Mouse (Mus musculus): Measurements from ENCODE around the gene Fbxl18. TPM values are rescaled to one million over a fixed set of nuclear protein-coding genes. Genes with fewer than 3 reads are reported as not detected.
"Not testable (repeated sequence)": the region's sequence is repeated elsewhere in the genome, so short reads cannot be mapped to it uniquely, and the experiment has no call there.

Fbxl18 gene
- polyA plus RNA-seq, 1 experiment from 2014 or later, result 2.5 TPM

DNA sequence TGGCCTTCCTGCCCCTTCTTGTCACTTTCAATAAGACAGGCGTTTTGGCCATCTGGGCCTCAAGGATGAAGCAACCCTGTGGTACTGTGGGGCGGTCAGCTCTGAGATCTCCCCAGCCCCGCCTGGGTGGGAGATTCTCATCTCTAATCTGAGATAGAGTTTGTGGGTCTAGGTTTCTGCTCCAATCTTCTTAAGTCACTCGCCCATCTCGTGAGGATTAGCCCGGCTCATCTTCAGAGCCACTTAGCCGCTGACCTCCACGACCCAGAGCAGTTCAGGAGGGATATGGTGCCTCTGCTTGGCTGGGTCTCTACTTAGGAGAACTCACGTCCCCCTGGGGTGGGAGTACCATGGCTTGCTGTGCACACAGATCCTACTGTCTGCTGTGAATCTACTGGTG is 44.7 kb downstream of the Fbxl18 start:
- WGBS (ENCODE audit: missing documents), result 90% methylated on average over 9 of the region's 9 CpGs
- Histone ChIP-seq H3K4me3 (ENCODE audit: inconsistent target) (no peak overlapping the region), H3K36me3 (ENCODE audit: inconsistent target) (no peaks in the 10 kb centered on the region), H3K27ac (no peak overlapping the region), H3K79me2 (ENCODE audit: inconsistent target) (no peaks in the 10 kb centered on the region)

DNA sequence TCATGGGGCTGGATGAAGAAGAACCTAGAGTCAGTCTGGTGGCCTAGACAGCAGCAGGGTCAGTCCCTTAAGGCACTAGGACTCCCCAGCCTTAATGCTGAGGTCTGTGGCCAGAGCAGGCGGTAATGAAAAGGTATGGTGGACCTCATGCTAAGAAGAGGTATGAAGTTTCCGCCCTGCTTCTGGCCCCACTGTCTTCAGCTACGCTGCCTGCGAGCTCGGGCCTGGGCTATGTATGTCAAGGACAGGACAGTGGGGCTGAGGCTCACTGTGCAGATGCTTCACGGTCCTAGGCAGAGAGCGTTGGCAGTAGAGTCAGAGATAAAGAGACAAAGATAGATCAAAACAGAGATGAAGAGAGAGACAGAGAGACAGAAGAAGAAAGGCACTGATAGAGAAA is 46.3 kb downstream of the Fbxl18 start:
- Histone ChIP-seq H3K27ac (no peak overlapping the region), H3K36me3 (ENCODE audit: inconsistent target) (no peaks in the 10 kb centered on the region), H3K79me2 (ENCODE audit: inconsistent target) (no peaks in the 10 kb centered on the region), H3K4me3 (ENCODE audit: inconsistent target) (no peak overlapping the region)
- WGBS (ENCODE audit: missing documents), result 91% methylated on average over 7 of the region's 7 CpGs

GRCm38 (mm10) chr5:142848149-142848548 is 47.1 kb downstream of the Fbxl18 start:
- Histone ChIP-seq H3K79me2 (ENCODE audit: inconsistent target) (no peaks in the 10 kb centered on the region), H3K27ac (no peak overlapping the region), H3K4me3 (ENCODE audit: inconsistent target) (no peak overlapping the region), H3K36me3 (ENCODE audit: inconsistent target) (no peaks in the 10 kb centered on the region)
- WGBS (ENCODE audit: missing documents), result 85% methylated on average over 3 of the region's 3 CpGs

GRCm38 (mm10) chr5:142844467-142844866 is 50.8 kb downstream of the Fbxl18 start:
- no peaks in the 10 kb centered on the region for H3K36me3 ChIP-seq (ENCODE audit: inconsistent target)
- no peak overlapping the region for H3K27ac ChIP-seq
- H3K4me3 ChIP-seq (ENCODE audit: inconsistent target), result no peak overlapping the region
- 68% methylated on average over 8 of the region's 8 CpGs for WGBS (ENCODE audit: missing documents)
- H3K79me2 ChIP-seq (ENCODE audit: inconsistent target), result no peaks in the 10 kb centered on the region

DNA sequence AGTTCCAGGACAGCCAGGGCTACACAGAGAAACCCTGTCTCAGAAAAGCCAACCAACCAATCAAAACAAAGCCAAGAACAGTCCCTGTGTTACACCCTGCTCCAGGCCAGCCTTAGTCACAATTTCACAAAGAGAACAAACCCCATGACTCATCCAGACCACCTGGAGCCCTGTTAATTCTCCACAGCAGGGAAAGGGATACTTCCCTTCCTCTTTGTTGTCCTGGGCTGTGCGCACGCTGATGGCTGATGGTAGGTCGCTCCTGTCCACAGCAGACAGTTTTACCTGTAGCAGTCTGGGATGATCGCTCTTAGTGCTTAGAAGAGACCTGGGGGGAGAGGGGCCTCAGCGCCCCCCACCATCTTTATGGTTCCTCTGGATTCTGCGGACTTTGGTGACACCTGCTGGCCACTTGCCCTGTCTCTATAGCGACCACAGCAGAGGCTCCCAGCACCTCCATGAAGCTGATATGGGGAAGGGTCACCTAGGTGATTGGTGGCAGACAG is 53.0 kb downstream of the Fbxl18 start:
- H3K27ac ChIP-seq, result no peak overlapping the region
- 66% methylated on average over 7 of the region's 7 CpGs for WGBS (ENCODE audit: missing documents)
- no peak overlapping the region for H3K4me3 ChIP-seq (ENCODE audit: inconsistent target)
- no peaks in the 10 kb centered on the region for H3K36me3 ChIP-seq (ENCODE audit: inconsistent target)
- no peaks in the 10 kb centered on the region for H3K79me2 ChIP-seq (ENCODE audit: inconsistent target)

DNA sequence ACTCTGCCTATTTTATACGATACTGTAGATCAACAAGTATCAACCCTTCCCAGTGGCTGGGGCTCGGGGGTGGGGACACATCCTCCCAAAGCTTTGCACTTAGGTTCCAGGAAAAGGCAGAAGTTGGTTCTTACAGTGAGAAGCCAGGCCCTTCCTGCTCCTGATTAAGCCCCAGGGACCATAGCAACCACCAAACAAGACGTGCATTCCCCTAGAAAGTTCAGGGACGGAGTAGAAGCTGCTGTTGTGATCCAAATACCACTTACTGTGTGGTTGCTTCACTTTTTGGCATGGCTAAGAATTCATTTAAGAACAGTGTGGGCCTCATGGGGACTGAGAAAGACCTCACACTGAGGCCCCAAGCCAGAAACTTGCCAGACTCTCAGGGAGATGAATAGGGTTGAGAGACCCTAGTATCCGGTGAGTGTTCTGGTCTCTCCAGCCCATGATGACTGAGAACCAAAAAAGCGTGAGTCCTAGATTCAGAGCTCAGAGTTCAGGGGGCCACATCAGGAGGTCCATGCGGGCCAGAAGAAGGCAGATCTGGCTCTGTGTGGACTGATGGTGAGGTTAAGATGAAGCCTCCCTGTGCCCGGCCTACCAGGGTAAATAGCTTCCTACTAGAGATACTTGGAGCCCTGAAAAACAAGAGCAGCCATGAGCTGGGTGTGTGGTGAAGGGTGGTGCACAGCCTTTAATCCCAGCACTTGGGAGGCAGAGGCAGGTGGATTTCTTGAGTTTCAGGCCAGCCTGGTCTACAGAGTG is 53.7 kb downstream of the Fbxl18 start:
- Histone ChIP-seq H3K27ac (no peak overlapping the region), H3K4me3 (ENCODE audit: inconsistent target) (no peak overlapping the region), H3K36me3 (ENCODE audit: inconsistent target) (no peaks in the 10 kb centered on the region), H3K79me2 (ENCODE audit: inconsistent target) (no peaks in the 10 kb centered on the region)
- WGBS (ENCODE audit: missing documents), result 80% methylated on average over 8 of the region's 8 CpGs

- WGBS (ENCODE audit: missing documents), result 88% methylated on average over 1 of the region's 2 CpGs
- not testable (repeated sequence) for H3K27ac ChIP-seq; H3K79me2 ChIP-seq (ENCODE audit: inconsistent target)
These were observed 57.8 kb downstream of the Fbxl18 start for GRCm38 (mm10) chr5:142837427-142837826.

GRCm38 (mm10) chr5:142836891-142837290 is 58.3 kb downstream of the Fbxl18 start:
- Histone ChIP-seq H3K4me3 (ENCODE audit: inconsistent target) (no peak overlapping the region), H3K27ac (no peak overlapping the region), H3K36me3 (ENCODE audit: inconsistent target) (no peaks in the 10 kb centered on the region), H3K79me2 (ENCODE audit: inconsistent target) (no peaks in the 10 kb centered on the region)
- 90% methylated on average over 5 of the region's 6 CpGs for WGBS (ENCODE audit: missing documents)

More at GRCm38 (mm10) chr5:142837427-142837826, 57.8 kb downstream of the Fbxl18 start:
- H3K36me3 ChIP-seq (ENCODE audit: inconsistent target); H3K4me3 ChIP-seq (ENCODE audit: inconsistent target): not testable (repeated sequence)

DNA sequence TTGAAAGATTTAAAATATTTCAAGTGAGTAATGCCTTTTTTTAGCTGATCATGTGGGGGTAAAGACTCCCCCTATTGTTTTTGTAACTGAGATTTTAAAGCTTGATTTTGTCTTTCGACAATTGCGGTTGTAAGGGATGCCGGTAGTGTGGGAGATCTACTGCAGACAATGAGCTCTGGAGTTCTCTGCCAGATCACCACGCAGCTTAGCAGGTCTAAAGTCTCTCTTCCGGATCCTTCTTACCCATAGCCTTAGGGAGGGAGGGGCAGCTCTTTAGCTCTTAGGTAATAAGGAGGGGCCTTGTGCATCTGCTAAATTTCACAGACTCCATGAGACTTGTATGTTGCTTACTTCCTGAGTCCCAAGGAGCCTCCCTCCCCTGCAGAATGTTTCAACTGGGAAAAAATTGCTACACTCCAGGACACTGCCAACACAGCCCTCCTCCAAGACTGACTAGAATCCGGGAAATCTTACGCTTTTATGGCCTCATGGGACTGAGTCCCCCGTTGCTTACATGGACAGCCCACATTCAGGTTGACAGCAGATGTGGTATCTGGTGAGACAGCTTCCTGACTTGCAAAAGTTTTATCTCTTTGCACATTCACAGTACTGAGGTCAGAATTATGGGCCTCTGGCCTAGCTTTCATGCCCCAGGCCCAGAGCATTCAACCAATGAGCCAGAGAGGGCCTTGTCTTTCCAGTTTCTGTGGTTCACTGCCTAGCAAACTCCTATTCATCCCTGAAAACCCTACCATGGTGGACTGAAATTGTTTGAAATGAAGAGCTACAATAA is 61.4 kb downstream of the Fbxl18 start:
- 92% methylated on average over 8 of the region's 8 CpGs for WGBS (ENCODE audit: missing documents)
- Histone ChIP-seq H3K79me2 (ENCODE audit: inconsistent target) (no peaks in the 10 kb centered on the region), H3K27ac (no peak overlapping the region), H3K36me3 (ENCODE audit: inconsistent target) (no peaks in the 10 kb centered on the region), H3K4me3 (ENCODE audit: inconsistent target) (no peak overlapping the region)

DNA sequence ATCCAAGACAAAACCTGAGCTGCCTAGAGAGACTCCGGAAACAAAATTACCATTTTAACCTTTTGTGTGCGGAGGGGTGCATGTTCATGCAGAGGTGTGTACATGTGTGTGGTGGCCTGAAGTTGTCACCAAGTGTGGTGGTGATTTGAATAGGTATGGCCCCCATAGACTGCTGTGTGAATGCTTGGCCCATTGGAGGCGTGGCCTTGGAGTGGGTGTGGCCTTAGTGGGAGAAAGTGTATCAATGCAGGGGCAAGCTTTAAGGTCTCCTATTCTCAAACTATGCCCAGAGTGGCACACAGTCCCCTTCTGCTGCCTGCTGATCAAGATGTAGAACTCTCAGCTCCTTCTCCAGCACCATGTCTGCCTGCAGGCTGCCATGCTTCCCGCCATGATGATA is 69.1 kb downstream of the Fbxl18 start:
- no peak overlapping the region for H3K4me3 ChIP-seq (ENCODE audit: inconsistent target)
- H3K36me3 ChIP-seq (ENCODE audit: inconsistent target), result no peaks in the 10 kb centered on the region
- no peak overlapping the region for H3K27ac ChIP-seq
- H3K79me2 ChIP-seq (ENCODE audit: inconsistent target), result peaks cover 2% of the 10 kb centered on the region; the same call in 1 of the 2 replicates
- 97% methylated on average over 4 of the region's 4 CpGs for WGBS (ENCODE audit: missing documents)

GRCm38 (mm10) chr5:142825665-142826064 is 69.6 kb downstream of the Fbxl18 start:
- no peak overlapping the region for H3K27ac ChIP-seq
- no peak overlapping the region for H3K4me3 ChIP-seq (ENCODE audit: inconsistent target)
- no peaks in the 10 kb centered on the region for H3K36me3 ChIP-seq (ENCODE audit: inconsistent target)
- 97% methylated on average over 5 of the region's 5 CpGs for WGBS (ENCODE audit: missing documents)
- peaks cover 7% of the 10 kb centered on the region; the same call in 1 of the 2 replicates for H3K79me2 ChIP-seq (ENCODE audit: inconsistent target)

DNA sequence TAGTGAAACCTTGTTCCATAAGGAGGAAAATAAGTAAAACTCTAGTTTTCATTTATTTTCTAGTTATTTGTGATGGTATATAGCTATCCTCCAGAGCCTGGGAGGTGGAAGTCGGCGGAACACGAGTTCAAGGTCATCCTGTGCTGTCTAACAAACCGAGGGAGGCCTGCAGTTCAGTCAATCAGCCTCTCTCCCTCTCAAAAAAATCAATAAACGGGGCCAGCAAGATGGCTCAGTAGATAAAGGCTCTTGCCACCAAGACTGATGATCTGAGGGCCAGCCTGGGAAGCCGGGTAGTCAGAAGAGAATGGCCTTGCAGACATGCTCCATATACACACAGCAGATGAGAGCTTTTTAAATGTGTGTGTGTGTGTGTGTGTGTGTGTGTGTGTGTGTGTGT is 71.1 kb downstream of the Fbxl18 start:
- no peaks in the 10 kb centered on the region for H3K36me3 ChIP-seq (ENCODE audit: inconsistent target)
- peaks cover 23% of the 10 kb centered on the region for H3K79me2 ChIP-seq (ENCODE audit: inconsistent target)
- 90% methylated on average over 5 of the region's 6 CpGs for WGBS (ENCODE audit: missing documents)
- H3K4me3 ChIP-seq (ENCODE audit: inconsistent target), result no peak overlapping the region
- H3K27ac ChIP-seq, result peak overlapping the region; percentile 100

- no peaks in the 10 kb centered on the region for H3K36me3 ChIP-seq (ENCODE audit: inconsistent target)
- peak overlapping the region; percentile 100 for H3K27ac ChIP-seq
- WGBS (ENCODE audit: missing documents), result 13% methylated on average over 25 of the region's 31 CpGs
- H3K79me2 ChIP-seq (ENCODE audit: inconsistent target), result peaks cover 25% of the 10 kb centered on the region
- peak overlapping the region; percentile 85 for H3K4me3 ChIP-seq (ENCODE audit: inconsistent target)
These were observed 71.8 kb downstream of the Fbxl18 start for GRCm38 (mm10) chr5:142823096-142824062.
